Mouse (Mus musculus) E14TG2a.4 (cell line): Measurements from ENCODE around the gene Ereg.

Source experiments
- CTCF ChIP-seq: conservative IDR thresholded peaks from 2 replicates; pipeline ENCODE4 v1.5.1; 2014; ENCODE audit warnings: low read length
- NANOG ChIP-seq: IDR thresholded peaks from 2 replicates; pipeline ENCODE4 v1.6.1; 2014; ENCODE audit warnings: borderline replicate concordance, low read length, mixed read lengths

GRCm38 (mm10) chr5:91101742-91102141, 27.3 kb downstream of the Ereg start:
- TF ChIP-seq CTCF (no peak), NANOG (no peak)
